Mouse (Mus musculus): ENCODE measurements around the gene 2610001J05Rik. TPM values are rescaled to one million over a fixed set of nuclear protein-coding genes. Genes with fewer than 3 reads are reported as not detected.

The 2610001J05Rik gene
- polyA plus RNA-seq, 1 experiment from 2014 or later = 113 TPM

DNA sequence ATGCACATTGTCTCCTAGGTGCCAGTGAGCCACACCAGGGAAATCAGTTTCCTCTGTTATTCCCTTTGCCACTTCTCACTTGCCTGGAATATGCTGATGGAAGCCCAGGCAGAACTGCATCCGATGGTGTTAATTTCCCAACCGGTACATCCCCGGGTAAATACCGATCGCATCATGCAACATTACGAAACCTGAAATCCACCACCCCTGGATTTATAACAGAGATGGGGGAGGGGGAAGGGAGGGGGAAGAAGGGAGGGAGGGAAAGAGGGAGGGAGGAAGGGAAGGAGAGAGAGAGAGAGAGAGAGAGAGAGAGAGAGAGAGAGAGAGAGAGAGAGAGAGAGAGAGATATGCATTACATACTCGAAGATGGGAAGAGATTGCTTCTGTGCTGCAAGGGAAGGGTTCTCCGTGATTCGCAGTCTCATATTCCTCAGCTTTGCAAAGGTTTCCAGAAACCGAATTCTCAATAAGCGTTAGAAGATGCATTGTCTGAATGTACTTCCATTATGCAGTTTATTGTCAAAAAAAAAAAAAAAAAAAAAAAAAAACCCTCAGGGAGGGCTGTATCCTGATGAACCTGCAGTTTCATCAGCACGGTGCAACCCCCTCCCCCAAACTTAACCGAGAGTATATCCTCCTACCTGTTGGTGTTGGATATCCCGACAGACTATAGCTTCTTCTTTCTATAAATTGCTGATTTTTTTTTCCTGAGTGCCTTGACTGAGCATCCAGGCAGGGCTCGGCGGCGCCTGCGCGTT lies 33.2 kb downstream of the 2610001J05Rik start:
- no peak for ATAC-seq (ENCODE audit: low FRiP score, low TSS enrichment)
- no peaks in the 10 kb centered on the region for H3K9me3 ChIP-seq (ENCODE audit: control insufficient read depth, low read length)
- no peaks in the 10 kb centered on the region for H3K4me1 ChIP-seq (replicated peaks; ENCODE audit: control insufficient read depth, insufficient read depth)
- peak overlapping the region; percentile 68 for H3K4me3 ChIP-seq (ENCODE audit: low read depth, low read length)
- TF ChIP-seq EP300 (optimal IDR thresholded peaks at IDR 0.05) = no peak
- TF ChIP-seq CTCF (IDR thresholded peaks at IDR 0.05; ENCODE audit: low read depth) = no peak
- DNase-seq (ENCODE audit: low spot score) = no peak
- WGBS = 2% methylated on average over 19 of the region's 19 CpGs
- H3K9ac ChIP-seq (ENCODE audit: low read length) = peak overlapping the region; percentile 82
- no peaks in the 10 kb centered on the region for H3K36me3 ChIP-seq (ENCODE audit: control insufficient read depth, insufficient read depth, low read length)
- H3K4me2 ChIP-seq (replicated peaks; ENCODE audit: low read depth) = peak overlapping the region; percentile 92
- peak overlapping the region; percentile 76; the same call in 1 of the 2 replicates for H3K27ac ChIP-seq (replicated peaks)
- H3K27me3 ChIP-seq (ENCODE audit: control insufficient read depth, insufficient read depth, low read length) = no peaks in the 10 kb centered on the region

DNA sequence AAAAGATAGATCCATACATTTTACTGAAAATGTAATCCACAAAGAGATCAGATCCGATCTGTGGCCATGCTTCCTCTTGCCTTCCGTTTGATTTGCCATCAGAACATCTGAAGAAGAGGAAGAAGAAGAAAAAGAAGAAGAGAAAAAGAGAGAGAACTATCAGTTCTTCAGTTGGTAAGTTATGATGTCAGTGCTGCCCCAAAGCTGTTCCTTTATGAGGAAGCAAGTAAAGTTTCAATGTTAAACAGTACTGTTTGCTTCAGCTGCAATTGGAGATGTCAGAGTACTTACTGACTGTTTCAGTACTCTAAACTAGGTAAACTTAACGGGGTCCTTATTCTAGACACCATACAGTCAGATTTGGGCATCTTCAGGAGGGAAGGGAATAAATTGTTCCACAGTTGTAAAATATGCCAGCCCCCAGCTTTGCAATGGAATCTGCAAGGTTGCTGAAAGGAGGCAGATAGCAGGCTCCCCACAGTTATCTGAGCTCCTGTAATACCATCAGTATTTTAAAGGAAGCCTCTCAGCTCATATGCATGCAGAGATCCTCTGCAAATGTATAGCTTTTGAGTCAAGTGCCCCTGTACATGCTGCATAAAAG lies 34.2 kb downstream of the 2610001J05Rik start:
- no peak overlapping the region for H3K4me3 ChIP-seq (ENCODE audit: low read depth, low read length)
- no peak overlapping the region for H3K27ac ChIP-seq (replicated peaks)
- no peaks in the 10 kb centered on the region for H3K27me3 ChIP-seq (ENCODE audit: control insufficient read depth, insufficient read depth, low read length)
- H3K9ac ChIP-seq (ENCODE audit: low read length) = no peak overlapping the region
- 66% methylated on average over 3 of the region's 3 CpGs for WGBS
- H3K9me3 ChIP-seq (ENCODE audit: control insufficient read depth, low read length) = no peaks in the 10 kb centered on the region
- no peak for ATAC-seq (ENCODE audit: low FRiP score, low TSS enrichment)
- TF ChIP-seq CTCF (IDR thresholded peaks at IDR 0.05; ENCODE audit: low read depth) (no peak), EP300 (optimal IDR thresholded peaks at IDR 0.05) (no peak)
- DNase-seq (ENCODE audit: low spot score) = no peak
- H3K36me3 ChIP-seq (ENCODE audit: control insufficient read depth, insufficient read depth, low read length) = no peaks in the 10 kb centered on the region
- H3K4me1 ChIP-seq (replicated peaks; ENCODE audit: control insufficient read depth, insufficient read depth) = no peaks in the 10 kb centered on the region
- no peak overlapping the region for H3K4me2 ChIP-seq (replicated peaks; ENCODE audit: low read depth)

DNA sequence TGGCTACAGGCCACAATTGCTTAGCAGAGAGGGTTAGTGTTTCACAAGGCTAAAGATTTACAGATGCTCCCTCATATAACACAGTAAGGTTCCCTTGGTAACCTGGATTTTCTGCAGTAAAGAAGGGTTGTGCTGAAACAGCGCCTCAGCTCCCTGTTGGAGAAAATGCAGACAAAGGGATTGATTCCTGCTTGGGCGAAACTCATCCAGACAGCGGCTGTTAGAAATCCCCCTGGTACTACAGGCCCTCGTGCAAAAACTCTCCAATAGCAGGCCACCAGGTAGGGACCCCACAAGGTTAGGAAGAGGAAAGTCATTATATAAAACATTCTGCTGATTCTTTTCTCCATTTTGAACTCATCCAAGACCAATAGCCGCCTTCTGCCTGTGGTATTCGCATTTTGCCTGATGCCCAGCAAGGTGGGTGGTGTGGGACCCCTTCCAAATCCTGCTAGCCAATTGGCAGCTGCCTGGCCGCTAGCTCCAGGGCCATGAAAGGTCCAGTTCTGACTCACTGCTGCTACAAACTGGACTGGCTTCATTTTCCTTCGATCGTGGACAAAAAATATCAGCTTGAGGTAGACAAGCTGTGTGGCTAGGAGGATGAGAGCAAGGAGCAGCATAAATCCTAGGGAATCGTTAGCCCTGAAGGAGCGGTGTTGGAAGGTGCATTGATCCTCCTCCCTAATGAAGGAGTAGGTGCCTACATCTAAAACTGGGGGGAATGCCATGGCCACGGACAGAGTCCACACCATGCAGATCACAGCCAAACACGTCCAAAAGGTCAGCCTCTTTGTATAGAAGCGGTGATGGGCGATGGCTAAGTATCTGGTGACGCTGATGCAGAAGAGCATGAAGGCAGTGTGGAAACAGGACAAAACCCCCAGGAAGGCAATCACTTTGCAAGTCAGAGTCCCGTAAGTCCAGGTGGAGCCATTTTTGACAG lies 35.3 kb downstream of the 2610001J05Rik start:
- no peak for TF ChIP-seq EP300 (optimal IDR thresholded peaks at IDR 0.05)
- no peak for TF ChIP-seq CTCF (IDR thresholded peaks at IDR 0.05; ENCODE audit: low read depth)
- Histone ChIP-seq H3K4me1 (replicated peaks; ENCODE audit: control insufficient read depth, insufficient read depth) (no peaks in the 10 kb centered on the region), H3K4me3 (ENCODE audit: low read depth, low read length) (no peak overlapping the region), H3K9me3 (ENCODE audit: control insufficient read depth, low read length) (no peaks in the 10 kb centered on the region), H3K27ac (replicated peaks) (no peak overlapping the region), H3K27me3 (ENCODE audit: control insufficient read depth, insufficient read depth, low read length) (no peaks in the 10 kb centered on the region), H3K9ac (ENCODE audit: low read length) (no peak overlapping the region), H3K36me3 (ENCODE audit: control insufficient read depth, insufficient read depth, low read length) (no peaks in the 10 kb centered on the region), H3K4me2 (replicated peaks; ENCODE audit: low read depth) (no peak overlapping the region)
- WGBS = 71% methylated on average over 17 of the region's 17 CpGs
- DNase-seq (ENCODE audit: low spot score) (no peak), ATAC-seq (ENCODE audit: low FRiP score, low TSS enrichment) (no peak)

DNA sequence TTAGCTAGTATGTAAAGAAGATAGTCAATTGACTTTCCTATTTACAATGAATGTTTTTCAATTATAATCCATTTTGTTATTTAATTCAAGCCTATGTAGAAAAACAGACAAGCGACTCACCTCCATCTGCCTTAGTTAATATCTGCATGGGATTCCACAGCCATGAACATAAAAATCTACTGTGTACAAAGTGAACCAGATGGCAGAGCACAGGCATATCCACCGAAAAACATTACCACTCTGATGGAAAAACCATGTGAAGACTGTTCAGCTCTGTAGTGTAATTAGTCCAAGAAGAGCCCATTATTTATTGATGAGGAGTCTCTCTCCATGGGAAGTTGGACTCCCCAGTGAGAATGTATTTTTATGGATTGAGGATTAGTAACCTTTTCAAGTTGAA lies 38.5 kb downstream of the 2610001J05Rik start:
- ATAC-seq (ENCODE audit: low FRiP score, low TSS enrichment) (no peak), DNase-seq (ENCODE audit: low spot score) (no peak)
- H3K4me3 ChIP-seq (ENCODE audit: low read depth, low read length) = no peak overlapping the region
- WGBS = 84% methylated on average over 2 of the region's 2 CpGs
- H3K27ac ChIP-seq (replicated peaks) = no peak overlapping the region
- no peaks in the 10 kb centered on the region for H3K4me1 ChIP-seq (replicated peaks; ENCODE audit: control insufficient read depth, insufficient read depth)
- H3K36me3 ChIP-seq (ENCODE audit: control insufficient read depth, insufficient read depth, low read length) = no peaks in the 10 kb centered on the region
- H3K4me2 ChIP-seq (replicated peaks; ENCODE audit: low read depth) = no peak overlapping the region
- no peaks in the 10 kb centered on the region for H3K9me3 ChIP-seq (ENCODE audit: control insufficient read depth, low read length)
- no peak overlapping the region for H3K9ac ChIP-seq (ENCODE audit: low read length)
- H3K27me3 ChIP-seq (ENCODE audit: control insufficient read depth, insufficient read depth, low read length) = no peaks in the 10 kb centered on the region
- no peak for TF ChIP-seq EP300 (optimal IDR thresholded peaks at IDR 0.05)
- no peak for TF ChIP-seq CTCF (IDR thresholded peaks at IDR 0.05; ENCODE audit: low read depth)

DNA sequence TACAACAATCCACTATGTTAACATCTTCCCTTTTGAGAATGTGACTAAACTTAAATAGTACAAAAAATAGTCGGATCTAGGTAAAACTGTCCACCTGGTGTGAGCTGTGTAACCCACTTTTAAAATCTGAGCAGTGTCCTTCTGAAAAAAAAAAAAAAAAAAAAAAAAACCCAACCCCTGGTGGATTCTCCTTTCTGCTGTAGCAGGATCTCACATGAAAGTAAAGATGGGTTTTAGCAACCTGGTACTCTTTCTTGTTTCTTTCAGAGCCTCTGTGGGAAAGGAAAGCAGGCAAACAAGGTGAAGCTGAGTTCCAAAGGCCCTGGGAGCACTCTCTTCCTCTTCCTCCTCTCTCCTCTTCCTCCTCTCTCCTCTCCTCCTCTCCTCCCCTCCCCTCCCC lies 42.4 kb downstream of the 2610001J05Rik start:
- ATAC-seq (ENCODE audit: low FRiP score, low TSS enrichment) (no peak), DNase-seq (ENCODE audit: low spot score) (no peak)
- no peak for TF ChIP-seq EP300 (optimal IDR thresholded peaks at IDR 0.05)
- TF ChIP-seq CTCF (IDR thresholded peaks at IDR 0.05; ENCODE audit: low read depth) = no peak
- no peak overlapping the region for H3K4me2 ChIP-seq (replicated peaks; ENCODE audit: low read depth)
- no peaks in the 10 kb centered on the region for H3K9me3 ChIP-seq (ENCODE audit: control insufficient read depth, low read length)
- H3K4me3 ChIP-seq (ENCODE audit: low read depth, low read length) = no peak overlapping the region
- no peaks in the 10 kb centered on the region for H3K27me3 ChIP-seq (ENCODE audit: control insufficient read depth, insufficient read depth, low read length)
- no peaks in the 10 kb centered on the region for H3K4me1 ChIP-seq (replicated peaks; ENCODE audit: control insufficient read depth, insufficient read depth)
- H3K36me3 ChIP-seq (ENCODE audit: control insufficient read depth, insufficient read depth, low read length) = no peaks in the 10 kb centered on the region
- H3K27ac ChIP-seq (replicated peaks) = no peak overlapping the region
- no peak overlapping the region for H3K9ac ChIP-seq (ENCODE audit: low read length)
- 67% methylated on average over 1 of the region's 1 CpGs for WGBS

Other genes with a start within 250 kb of the 2610001J05Rik start
- gene Bmt2, start 193.6 kb downstream of the 2610001J05Rik start, polyA plus RNA-seq (2015; fragmentation: Nextera tagmentation; extraction: Ambion mirVana) = 6.4 and 6.9 TPM in 2 replicates
- 2.0 and 2.5 TPM in 2 replicates for gene Gpr85, start 31.6 kb downstream of the 2610001J05Rik start, polyA plus RNA-seq (2015; fragmentation: Nextera tagmentation; extraction: Ambion mirVana)

All from stomach, postnatal 0 days (tissue).